Mouse (Mus musculus): ENCODE results near the gene Slc12a3.
"Not testable (repeated sequence)": the region's sequence is repeated elsewhere in the genome, so short reads cannot be mapped to it uniquely, and the experiment has no call there.

Slc12a3 gene

GRCm38 (mm10) chr8:94376580-94376979 is 47.6 kb downstream of the Slc12a3 start:
- DNase-seq = no peak

GRCm38 (mm10) chr8:94377031-94377430 is 48.0 kb downstream of the Slc12a3 start:
- no peak for DNase-seq

GRCm38 (mm10) chr8:94377714-94378205 is 48.8 kb downstream of the Slc12a3 start:
- peak; percentile 81 for DNase-seq

- peak; percentile 38 for DNase-seq
Observed at GRCm38 (mm10) chr8:94378763-94379415, 49.9 kb downstream of the Slc12a3 start.

GRCm38 (mm10) chr8:94379686-94380085 is 50.7 kb downstream of the Slc12a3 start:
- no peak for DNase-seq

- no peak for DNase-seq
Observed at GRCm38 (mm10) chr8:94384166-94384565, 55.2 kb downstream of the Slc12a3 start.

- no peak for DNase-seq
Observed at GRCm38 (mm10) chr8:94385506-94386213, 56.7 kb downstream of the Slc12a3 start.

GRCm38 (mm10) chr8:94386214-94387026 is 57.4 kb downstream of the Slc12a3 start, which contains the start of gene Herpud1:
Gene Herpud1 (plus strand): TSS chr8:94386438.
- peak; percentile 98 for DNase-seq

GRCm38 (mm10) chr8:94387027-94387684 is 58.2 kb downstream of the Slc12a3 start:
- peak; percentile 94 for DNase-seq

GRCm38 (mm10) chr8:94387785-94388184 is 58.8 kb downstream of the Slc12a3 start:
- no peak for DNase-seq

GRCm38 (mm10) chr8:94389531-94389930 is 60.5 kb downstream of the Slc12a3 start:
- no peak for DNase-seq

- DNase-seq = no peak
Observed at GRCm38 (mm10) chr8:94390429-94390828, 61.4 kb downstream of the Slc12a3 start.

- DNase-seq = no peak
Observed at GRCm38 (mm10) chr8:94390910-94391309, 61.9 kb downstream of the Slc12a3 start.

- DNase-seq = peak; percentile 66
Observed at GRCm38 (mm10) chr8:94392147-94392546, 63.1 kb downstream of the Slc12a3 start.

GRCm38 (mm10) chr8:94392648-94393047 is 63.6 kb downstream of the Slc12a3 start:
- DNase-seq = no peak

- DNase-seq = no peak
Observed at GRCm38 (mm10) chr8:94395851-94396540, 67.0 kb downstream of the Slc12a3 start.

GRCm38 (mm10) chr8:94396964-94397657 is 68.1 kb downstream of the Slc12a3 start:
- DNase-seq = peak; percentile 79

GRCm38 (mm10) chr8:94398587-94398986 is 69.6 kb downstream of the Slc12a3 start:
- DNase-seq = no peak

- DNase-seq = no peak
Observed at GRCm38 (mm10) chr8:94399361-94399953, 70.5 kb downstream of the Slc12a3 start.

- not testable (repeated sequence) for DNase-seq
Observed at GRCm38 (mm10) chr8:94399957-94400356, 71.0 kb downstream of the Slc12a3 start.

All from kidney, postnatal 10 days (tissue).